Mouse (Mus musculus): ENCODE data around the gene Elmo1.

DNA sequence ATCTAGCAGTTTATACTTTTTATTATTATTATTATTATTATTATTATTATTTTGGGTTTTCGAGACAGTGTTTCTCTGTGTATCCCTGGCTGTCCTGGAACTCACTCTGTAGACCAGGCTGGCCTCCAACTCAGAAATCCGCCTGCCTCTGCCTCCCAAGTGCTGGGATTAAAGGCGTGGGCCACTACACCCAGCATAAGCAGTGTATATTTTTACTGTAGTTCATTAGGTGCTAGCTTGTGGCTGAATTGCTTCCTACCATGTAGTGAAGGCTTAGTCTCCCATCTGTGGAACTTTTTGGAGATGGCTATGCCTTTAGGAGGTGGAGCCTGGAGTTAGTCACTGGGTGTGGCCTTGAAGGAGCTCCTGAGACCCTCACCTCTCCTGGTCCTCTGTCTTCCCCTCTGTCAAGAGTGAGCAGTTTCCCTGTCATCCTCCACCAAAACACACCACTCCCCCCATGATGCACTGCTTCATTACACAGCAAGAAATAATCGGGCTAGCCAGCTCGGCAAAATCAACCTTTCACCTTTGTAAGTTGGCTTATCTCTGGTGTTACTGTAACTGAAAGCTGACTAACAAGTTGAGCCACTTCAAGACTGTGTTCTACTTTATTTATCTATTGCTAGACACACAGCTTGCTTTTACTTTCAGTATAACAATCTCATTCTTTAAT lies 41.1 kb downstream of the Elmo1 start:
- TF ChIP-seq GATA1 (IDR thresholded peaks at IDR 0.05; ENCODE audit: low read depth, low read length) (peak; percentile 52), MYC (IDR thresholded peaks at IDR 0.05; ENCODE audit: low read depth, low read length) (no peak), POLR2A (IDR thresholded peaks at IDR 0.05; ENCODE audit: control insufficient read depth in 1 of 2, insufficient read depth in 1 of 2, low read depth in 1 of 2, low read length in 2 of 2, poor library complexity in 1 of 2) (no peak), MXI1 (IDR thresholded peaks at IDR 0.05; ENCODE audit: low read depth, low read length) (no peak)
